Mouse (Mus musculus): Measurements from ENCODE around the gene Hkdc1.

DNA sequence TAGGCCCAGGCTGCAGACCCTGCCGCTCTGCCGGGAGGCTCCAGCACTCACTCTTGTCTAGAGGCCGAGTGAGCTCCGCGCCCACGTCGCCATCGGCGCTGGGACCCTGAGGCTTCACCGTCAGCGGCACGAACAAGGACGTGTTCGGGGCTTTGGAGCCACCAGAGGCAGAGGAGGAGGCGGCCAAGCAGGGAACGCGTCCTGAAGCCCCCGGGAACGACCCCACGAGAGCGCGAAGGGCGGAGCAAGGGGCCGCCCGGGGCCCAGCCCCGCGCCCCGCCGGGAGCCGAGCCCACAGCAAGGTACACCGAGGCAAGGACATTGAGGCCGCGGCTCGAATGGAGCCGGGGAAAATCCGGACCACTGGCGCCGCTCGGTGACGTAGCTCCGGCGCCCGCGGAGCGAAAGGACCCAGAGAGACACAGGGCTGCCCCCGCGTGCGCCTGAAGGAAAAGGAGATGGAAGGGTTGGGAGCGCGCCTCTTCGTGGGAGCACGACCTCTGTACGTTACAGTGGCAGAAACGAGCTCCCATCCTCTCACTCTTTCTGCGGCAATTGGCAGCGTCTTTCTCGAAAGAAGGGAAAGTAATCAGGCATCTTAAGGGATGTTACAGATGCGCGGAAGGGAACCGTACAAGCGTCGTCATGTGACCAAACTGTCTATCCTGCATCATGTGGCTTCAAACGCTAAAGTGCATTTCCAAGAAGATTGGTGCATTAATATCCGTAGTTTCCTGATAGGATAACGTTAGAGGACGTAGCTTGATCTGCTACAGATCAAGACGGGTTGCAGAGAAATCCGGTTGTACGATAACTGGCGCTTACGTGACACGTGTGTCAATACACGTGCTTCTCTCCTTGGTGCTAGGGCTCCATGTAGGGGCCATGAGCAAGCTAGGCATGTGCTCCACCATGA is 27.3 kb upstream of the Hkdc1 start, which contains the start of the genes 4930507D05Rik and Supv3l1:
- TF ChIP-seq CTCF (IDR thresholded peaks at IDR 0.05; ENCODE audit: borderline replicate concordance, extremely low read depth, insufficient read depth, insufficient read length) (no peak), POLR2A (IDR thresholded peaks at IDR 0.05; ENCODE audit: borderline replicate concordance, extremely low read depth, insufficient read depth, insufficient read length, poor library complexity, severe bottlenecking) (peak; percentile 57; the same call in 1 of the 2 replicates)

Measured in brain, embryonic 14.5 days (tissue).